Mouse (Mus musculus) layer of hippocampus, adult 2 months (tissue): ENCODE measurements around the gene Thsd4. TPM values are rescaled to one million over a fixed set of nuclear protein-coding genes. Genes with fewer than 3 reads are reported as not detected.
"Not testable (repeated sequence)": the region's sequence is repeated elsewhere in the genome, so short reads cannot be mapped to it uniquely, and the experiment has no call there.

Source experiments
- DNase-seq, 2 experiments: peaks; one replicate each; pipeline ENCODE4 v3.0.0; 2022; ENCODE audit warnings: low spot score in 2 of 2
- H3K27ac ChIP-seq: fragments of 200-600 bp; 2 replicates; pipeline ENCODE4 v1.8.1; 2022
- H3K4me3 ChIP-seq: fragments of 200-600 bp; 2 replicates; pipeline ENCODE4 v1.8.1; 2022; ENCODE audit warnings: mild to moderate bottlenecking
- CTCF ChIP-seq: fragments of 200-600 bp; conservative IDR thresholded peaks from 2 replicates; pipeline ENCODE4 v1.8.1; 2022; ENCODE audit warnings: antibody characterized with exemption, mild to moderate bottlenecking, moderate library complexity
- total RNA-seq, 2 experiments: library from RNA; stranded (reverse); gene quantifications; 2 replicates each; pipeline ENCODE4 v1.2.3; 2021

Thsd4 gene
- total RNA-seq, 2 experiments from 2014 or later = 18.9 to 20.9 TPM

GRCm38 (mm10) chr9:59938529-59938928 lies 583.3 kb downstream of the Thsd4 start:
- Histone ChIP-seq H3K27ac (0 out of 2 replicates have a peak overlapping the region, but pooled peaks have one; percentile 24), H3K4me3 (no peak overlapping the region)
- no peak for TF ChIP-seq CTCF
- DNase-seq = no peak

GRCm38 (mm10) chr9:59935866-59936265 lies 586.0 kb downstream of the Thsd4 start:
- not testable (repeated sequence) for DNase-seq, H3K4me3 ChIP-seq, H3K27ac ChIP-seq

GRCm38 (mm10) chr9:59930248-59930647 lies 591.6 kb downstream of the Thsd4 start:
- DNase-seq = no peak
- H3K4me3 ChIP-seq = no peak overlapping the region
- no peak overlapping the region for H3K27ac ChIP-seq
- TF ChIP-seq CTCF = no peak

Other genes starting within 250 kb of the Thsd4 start
- gene Lrrc49, start 166.1 kb upstream of the Thsd4 start, total RNA-seq = 10 to 100 TPM; 54.7 to 59.3 TPM
- gene Larp6, start 190.9 kb upstream of the Thsd4 start, total RNA-seq = 10 to 100 TPM; 37.9 to 39.2 TPM